Mouse (Mus musculus): ENCODE data around the gene Pms2.
A peak's percentile ranks its signal among the peaks of the same experiment; 100 is the strongest.

Gene Pms2

GRCm38 (mm10) chr5:143933414-143933813 lies 23.6 kb downstream of the Pms2 start:
- no peak for DNase-seq

- no peak for DNase-seq
Measured at GRCm38 (mm10) chr5:143933875-143934274, 24.1 kb downstream of the Pms2 start.

GRCm38 (mm10) chr5:143936156-143936555 lies 26.4 kb downstream of the Pms2 start:
- DNase-seq, result no peak

DNA sequence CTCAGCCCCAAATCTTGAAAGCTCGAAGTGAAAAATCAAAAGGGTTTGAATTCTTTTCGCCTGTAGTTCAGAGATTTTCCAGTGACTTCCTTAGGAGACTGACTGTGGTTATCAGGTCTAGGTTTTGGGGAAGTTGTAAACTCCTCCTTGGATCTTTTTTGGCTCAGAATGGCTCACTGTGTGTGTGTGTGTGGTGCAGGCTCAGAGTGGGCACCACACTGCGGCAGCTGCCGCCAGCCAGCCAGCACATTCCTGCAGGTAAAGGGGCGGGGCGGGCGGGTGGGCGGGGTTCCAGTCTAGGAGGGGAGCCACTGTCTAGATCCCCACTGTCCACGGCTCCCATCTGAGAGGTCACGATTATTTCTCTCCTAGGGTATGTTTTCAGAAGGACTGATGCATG lies 31.8 kb downstream of the Pms2 start:
- no peak for DNase-seq

GRCm38 (mm10) chr5:143943231-143944125 lies 33.7 kb downstream of the Pms2 start:
- DNase-seq, result no peak

GRCm38 (mm10) chr5:143948361-143948760 lies 38.6 kb downstream of the Pms2 start:
- DNase-seq, result no peak

DNA sequence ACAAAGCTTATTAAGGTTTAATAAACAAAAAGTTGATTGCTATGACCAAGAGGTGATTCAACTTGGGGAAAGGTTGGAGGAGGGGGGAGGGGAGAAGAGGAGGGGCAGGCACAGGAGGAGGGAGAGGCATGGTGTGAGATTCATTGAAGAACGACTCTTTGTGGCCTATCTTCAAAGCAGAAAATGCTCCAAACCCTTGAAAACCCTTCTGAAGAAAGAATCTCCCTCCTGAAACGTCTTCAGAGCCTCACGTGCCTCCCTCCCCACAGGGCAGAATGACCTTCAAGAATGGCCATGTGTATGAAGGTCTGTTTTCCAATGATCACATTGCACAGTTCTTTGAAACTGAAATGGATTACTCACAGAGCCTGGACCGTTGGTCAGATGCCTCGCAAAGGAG lies 40.3 kb downstream of the Pms2 start:
- no peak for DNase-seq

- no peak for DNase-seq
Measured at GRCm38 (mm10) chr5:143957101-143957500, 47.3 kb downstream of the Pms2 start.

GRCm38 (mm10) chr5:143959551-143959950 lies 49.8 kb downstream of the Pms2 start:
- no peak for DNase-seq

DNA sequence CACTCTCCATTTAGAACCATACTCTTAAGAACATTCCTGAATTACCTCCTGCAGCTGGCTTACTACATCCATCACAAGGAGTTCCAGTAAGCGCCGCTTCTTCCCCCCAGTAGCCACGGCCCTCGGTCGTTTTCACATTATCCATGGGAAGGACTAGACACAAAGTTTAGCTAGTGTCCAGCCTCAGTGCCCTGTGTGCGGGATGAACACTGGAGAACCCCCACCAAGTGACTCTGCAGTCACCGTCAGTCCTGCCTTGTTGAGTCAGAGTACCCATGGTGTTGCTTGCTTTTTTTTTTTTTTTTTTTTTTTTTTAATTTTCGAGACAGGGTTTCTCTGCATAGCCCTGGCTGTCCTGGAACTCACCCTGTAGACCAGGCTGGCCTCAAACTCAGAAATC lies 51.4 kb downstream of the Pms2 start:
- no peak for DNase-seq

DNA sequence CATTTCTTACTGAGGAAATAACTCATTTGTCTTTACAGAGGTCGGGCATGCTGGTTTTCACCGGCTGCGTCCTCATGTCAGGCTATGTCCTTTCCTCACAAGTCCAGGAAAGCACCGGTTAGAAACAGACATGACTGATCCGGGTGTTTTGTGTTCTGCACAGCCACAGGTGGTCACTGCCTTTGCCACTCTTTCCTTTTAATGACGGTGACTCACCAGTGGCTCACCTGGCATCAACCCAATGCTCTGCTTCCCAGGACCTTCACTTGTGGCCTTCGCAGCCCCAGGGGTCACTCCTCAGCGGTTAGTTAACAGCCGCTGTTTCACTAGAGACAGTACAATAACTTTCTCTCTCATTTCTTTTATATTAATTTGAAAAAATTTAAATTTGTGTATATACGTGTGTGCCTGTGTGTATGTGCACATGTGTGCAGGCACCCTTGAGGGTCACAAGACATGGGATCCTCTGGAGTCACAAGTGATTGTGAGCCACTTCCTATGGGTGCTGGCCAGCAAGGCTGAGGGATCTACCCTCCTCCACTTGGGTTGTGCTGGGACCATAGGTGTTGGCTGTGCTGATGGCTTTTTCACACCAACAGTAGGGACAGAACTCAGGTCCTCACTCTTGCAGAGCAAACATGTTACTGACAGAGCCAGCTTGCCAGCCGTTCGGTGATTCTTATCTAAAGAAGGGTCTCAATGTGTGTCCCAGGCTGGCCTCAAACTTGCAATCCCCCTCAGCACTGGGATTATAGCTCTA lies 56.0 kb downstream of the Pms2 start:
- no peak for DNase-seq

- no peak for DNase-seq
Measured at GRCm38 (mm10) chr5:143966671-143967070, 56.9 kb downstream of the Pms2 start.

GRCm38 (mm10) chr5:143972628-143973027 lies 62.9 kb downstream of the Pms2 start:
- no peak for DNase-seq

GRCm38 (mm10) chr5:143974931-143975630 lies 65.3 kb downstream of the Pms2 start:
- peak; percentile 39 to 54 for DNase-seq

DNA sequence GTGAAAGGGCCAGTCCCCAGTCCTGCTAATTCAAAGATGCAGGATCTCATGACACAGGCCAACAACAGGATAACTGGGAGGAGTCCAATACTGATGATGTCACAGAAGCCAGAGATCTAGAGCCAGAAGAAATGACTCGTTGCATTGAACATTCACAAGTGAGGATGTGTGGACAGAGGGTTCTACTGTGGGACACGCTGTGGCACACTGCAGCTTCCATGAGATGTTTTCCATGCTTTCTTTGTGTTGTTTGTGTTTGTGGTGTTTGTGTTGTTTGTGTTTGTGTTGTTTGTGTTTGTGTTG lies 65.8 kb downstream of the Pms2 start:
- DNase-seq, result no peak

DNA sequence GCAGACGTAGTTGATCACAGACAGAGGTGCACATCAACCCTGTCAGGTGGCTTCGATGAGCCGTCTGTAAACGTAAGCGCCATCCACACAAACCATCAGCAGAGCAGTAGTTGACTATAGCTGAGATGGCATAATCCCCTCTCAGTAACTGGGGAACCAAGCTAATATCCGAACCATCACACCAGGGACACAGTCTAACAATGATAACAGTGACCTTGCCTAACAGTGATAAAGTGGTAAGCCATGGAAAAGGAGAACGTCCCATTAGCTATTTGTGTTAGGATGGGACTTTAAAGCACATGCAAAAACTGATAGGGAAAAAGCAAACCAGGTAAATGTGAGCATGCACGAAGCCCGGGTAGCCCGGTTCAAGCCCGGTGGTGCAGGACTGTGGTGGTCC lies 66.5 kb downstream of the Pms2 start:
- DNase-seq, result no peak

DNA sequence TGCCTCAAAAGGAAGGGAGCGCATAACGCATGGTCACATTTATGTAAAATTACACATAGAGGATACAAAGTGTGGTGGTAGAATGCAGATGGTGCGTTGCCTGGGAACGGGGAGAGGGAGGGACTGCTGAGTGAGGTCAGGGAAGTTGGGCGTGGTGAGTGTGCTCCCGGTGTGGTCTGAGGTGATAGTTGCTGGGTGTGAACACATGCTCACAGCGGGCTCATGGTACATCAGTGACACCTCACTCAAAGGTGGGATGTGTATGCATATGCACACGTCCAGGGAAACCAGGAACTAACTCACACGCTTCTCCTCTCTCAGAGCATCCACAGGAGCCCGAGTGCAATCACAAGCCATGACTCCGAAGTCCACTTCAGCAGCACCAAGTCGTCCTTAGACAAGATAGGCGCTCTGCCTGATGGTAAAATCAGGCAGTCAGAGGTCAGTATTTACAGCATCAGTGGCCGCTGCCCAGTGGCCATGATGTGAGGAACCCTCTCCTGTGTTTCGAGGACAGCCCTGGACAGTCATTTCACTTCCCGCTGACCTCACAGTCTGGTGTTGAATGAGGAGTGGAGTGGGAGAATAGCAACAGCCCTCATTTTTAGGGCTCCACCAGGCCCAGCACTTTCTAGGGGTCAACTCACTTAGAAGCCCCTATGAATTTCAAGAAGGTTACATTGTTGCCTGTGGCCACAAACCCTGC lies 67.1 kb downstream of the Pms2 start:
- no peak for DNase-seq

GRCm38 (mm10) chr5:143980858-143981257 lies 71.1 kb downstream of the Pms2 start:
- peak in 1 of 2 experiments; percentile 11 for DNase-seq

DNA sequence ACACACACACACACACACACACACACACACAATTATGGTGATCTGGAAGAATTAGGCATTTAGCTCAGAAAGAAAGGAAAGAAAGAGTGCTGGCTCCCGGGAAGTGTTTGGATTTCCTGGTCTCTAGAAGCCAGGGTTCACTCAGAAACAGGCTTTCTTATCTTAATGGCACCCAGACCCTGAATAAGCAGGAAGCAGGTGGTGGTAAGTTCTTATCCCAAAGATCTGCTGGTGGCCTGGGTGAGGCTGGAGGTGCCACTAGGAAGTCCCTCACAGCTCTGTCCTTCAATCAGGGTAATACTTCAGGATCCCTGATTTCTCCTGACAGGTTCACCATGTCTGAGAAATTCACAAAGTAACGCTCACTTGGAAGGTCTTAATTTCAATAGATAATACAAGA lies 72.6 kb downstream of the Pms2 start:
- no peak for DNase-seq

Measured in lung, adult 18-20 months (tissue).